ENCODE assay signal across 25 mouse cellular contexts in the genomic region with DNA sequence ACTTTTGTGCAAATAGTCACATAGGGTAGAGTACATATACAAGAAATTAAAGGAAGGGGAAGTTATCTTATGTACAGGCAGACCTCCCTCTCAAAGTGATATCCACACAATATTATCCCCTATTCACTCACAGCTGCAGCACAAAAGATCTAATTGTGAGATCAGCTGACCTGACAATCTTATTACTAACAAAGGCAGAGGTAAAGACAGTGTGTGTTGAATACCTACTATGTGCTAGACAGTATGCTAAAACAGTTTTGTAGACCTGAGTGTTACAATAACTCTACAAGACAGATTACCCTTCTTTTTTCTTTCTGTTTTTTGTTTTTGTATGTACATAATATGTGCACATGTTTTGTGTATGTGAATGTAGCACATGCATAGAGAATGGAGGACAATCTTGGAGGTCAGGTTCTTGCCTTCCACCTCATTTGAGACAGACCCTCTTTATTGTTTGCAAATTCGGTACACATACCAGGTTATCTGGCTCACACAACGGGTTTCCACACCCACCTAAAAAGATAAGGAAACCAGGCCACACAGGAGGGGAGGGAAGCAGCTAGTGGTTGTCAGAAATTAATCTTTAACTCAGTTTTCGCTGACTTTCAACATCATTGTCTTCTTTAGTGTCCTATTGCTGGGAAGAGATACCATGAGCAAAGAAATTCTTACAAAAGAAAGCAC.
"Had no signal": no experiment of that assay in that cellular context is flagged by ENCODE, and none has a peak within 500 bp of the region (broad histone marks: within the 10 kb centered on the region; RNA-seq: fewer than 3 reads in every experiment).

No protein-coding gene starts in this region.

- H3K4me3 ChIP-seq: gastrocnemius, adult 2 months; heart, embryonic 10.5 days; heart, embryonic 12.5 days; hindbrain, embryonic 10.5 days; hindbrain, embryonic 12.5 days; intestine, embryonic 15.5 days; layer of hippocampus, adult 2 months; left cerebral cortex, adult 2 months; limb, embryonic 13.5 days; limb, embryonic 15.5 days had no signal

- H3K27ac ChIP-seq: gastrocnemius, adult 2 months; heart, embryonic 10.5 days; hindbrain, embryonic 10.5 days; hindbrain, embryonic 12.5 days; hindbrain, embryonic 14.5 days; intestine, embryonic 15.5 days; layer of hippocampus, adult 2 months; left cerebral cortex, adult 2 months; limb, embryonic 13.5 days; limb, embryonic 15.5 days; liver, embryonic 14.5 days had no signal

- H3K36me3 ChIP-seq: heart, embryonic 10.5 days; heart, embryonic 12.5 days; hindbrain, embryonic 10.5 days; hindbrain, embryonic 12.5 days; intestine, embryonic 15.5 days; limb, embryonic 13.5 days; limb, embryonic 15.5 days had no signal

- ATAC-seq: hindbrain, embryonic 16.5 days; inflammation-experienced regulatory T-cells, adult 6 months; intestine, embryonic 15.5 days had no signal

- H3K9me3 ChIP-seq: heart, embryonic 10.5 days; intestine, embryonic 15.5 days; limb, embryonic 15.5 days had no signal

- H3K4me2 ChIP-seq: heart, embryonic 12.5 days; hindbrain, embryonic 12.5 days; hindbrain, embryonic 14.5 days; intestine, embryonic 15.5 days; limb, embryonic 13.5 days; limb, embryonic 15.5 days; liver, embryonic 11.5 days had no signal

- H3K9ac ChIP-seq: heart, embryonic 12.5 days; hindbrain, embryonic 12.5 days; hindbrain, embryonic 14.5 days; intestine, embryonic 15.5 days; limb, embryonic 13.5 days; limb, embryonic 15.5 days; liver, embryonic 14.5 days had no signal

- H3K4me1 ChIP-seq: heart, embryonic 10.5 days; heart, embryonic 12.5 days; hindbrain, embryonic 10.5 days; hindbrain, embryonic 12.5 days; intestine, embryonic 15.5 days; limb, embryonic 13.5 days; limb, embryonic 15.5 days had no signal

- H3K27me3 ChIP-seq: heart, embryonic 12.5 days; hindbrain, embryonic 12.5 days; intestine, embryonic 15.5 days; limb, embryonic 13.5 days; limb, embryonic 15.5 days had no signal

- DNase-seq: gastrocnemius, adult 2 months; gastrocnemius, postnatal 10 days; gastrocnemius, postnatal 25 days; heart, adult 18-20 months; heart, postnatal 10 days; heart, postnatal 4 days; kidney, adult 18-20 months; kidney, adult 8-10 months; kidney, postnatal 10 days; kidney, postnatal 25 days; kidney, postnatal 4 days had no signal
